Mouse (Mus musculus): Measurements from ENCODE around the gene Gm7544.
"Not testable (repeated sequence)": the region's sequence is repeated elsewhere in the genome, so short reads cannot be mapped to it uniquely, and the experiment has no call there.

- TF ChIP-seq CTCF (IDR thresholded peaks at IDR 0.05; ENCODE audit: low read depth); EP300 (optimal IDR thresholded peaks at IDR 0.05): not testable (repeated sequence)
Observed at GRCm38 (mm10) chr1:83000306-83000705, 44.5 kb upstream of the Gm7544 start, which contains the start of gene Gm47959.
